Mouse (Mus musculus) stomach, postnatal 0 days (tissue): ENCODE measurements around the gene Fars2. TPM values are rescaled to one million over a fixed set of nuclear protein-coding genes. Genes with fewer than 3 reads are reported as not detected.

Experiments
- ATAC-seq: fragments of 200-750 bp; cut with Nextera tagmentation; 2 replicates; pipeline ENCODE4 v1.8.0; 2017; ENCODE audit not compliant: low FRiP score, low TSS enrichment
- DNase-seq: peaks from one replicate; pipeline ENCODE4 v3.0.0-alpha.2; 2016; ENCODE audit warnings: low spot score
- H3K27ac ChIP-seq: fragments of 300-500 bp; sonication (generic); replicated peaks from 2 replicates; pipeline ENCODE4 v1.5.1; 2014; ENCODE audit warnings: mild to moderate bottlenecking, control low read depth
- H3K27me3 ChIP-seq: fragments of 300-500 bp; sonication (generic); 2 replicates; pipeline ENCODE4 v1.6.1; 2014; ENCODE audit warnings: low read length; ENCODE audit not compliant: control insufficient read depth, insufficient read depth
- H3K36me3 ChIP-seq: fragments of 300-500 bp; sonication (generic); 2 replicates; pipeline ENCODE4 v1.6.1; 2014; ENCODE audit warnings: low read length, mixed read lengths; ENCODE audit not compliant: control insufficient read depth, insufficient read depth
- H3K4me1 ChIP-seq: fragments of 300-500 bp; sonication (generic); replicated peaks from 2 replicates; pipeline ENCODE4 v1.6.1; 2014; ENCODE audit warnings: antibody characterized with exemption; ENCODE audit not compliant: control insufficient read depth, insufficient read depth
- H3K4me2 ChIP-seq: fragments of 300-500 bp; sonication (generic); replicated peaks from 2 replicates; pipeline ENCODE4 v1.6.1; 2014; ENCODE audit warnings: low read depth, mild to moderate bottlenecking, control low read depth, moderate library complexity
- H3K4me3 ChIP-seq: fragments of 300-500 bp; sonication (generic); 2 replicates; pipeline ENCODE4 v1.5.1; 2014; ENCODE audit warnings: low read depth, low read length, control low read depth
- H3K9ac ChIP-seq: fragments of 300-500 bp; sonication (generic); 2 replicates; pipeline ENCODE4 v1.6.1; 2014; ENCODE audit warnings: mild to moderate bottlenecking, low read length, control low read depth, mixed read lengths
- H3K9me3 ChIP-seq: fragments of 300-500 bp; sonication (generic); 2 replicates; pipeline ENCODE4 v1.6.1; 2016; ENCODE audit warnings: low read length; ENCODE audit not compliant: control insufficient read depth
- CTCF ChIP-seq: IDR thresholded peaks from 2 replicates; pipeline ENCODE4 v1.5.1; 2016; ENCODE audit warnings: antibody characterized with exemption, low read depth, mild to moderate bottlenecking, moderate library complexity
- EP300 ChIP-seq: optimal IDR thresholded peaks from 2 replicates; pipeline ENCODE3; 2016; ENCODE audit warnings: antibody characterized with exemption
- WGBS: fragments of 180-500 bp; shearing (Covaris S2); extraction: QIAGEN DNeasy Blood & Tissue Kit; methylation state at CpG from one replicate; pipeline ENCODE4 v1.1.7; 2014; 5-methylcytosine and 5-hydroxymethylcytosine counted together
- polyA plus RNA-seq: library from polyadenylated mRNA; unstranded; fragments of >200 nt; fragmentation: Nextera tagmentation; extraction: Ambion mirVana; gene quantifications from 2 replicates; pipeline ENCODE4 v1.2.1, GENCODE M21; 2015

Fars2 gene
- polyA plus RNA-seq, 1 experiment from 2014 or later = 31.7 TPM

GRCm38 (mm10) chr13:36731931-36732461, 614.8 kb downstream of the Fars2 start:
- Histone ChIP-seq H3K27ac (no peak overlapping the region), H3K9ac (no peak overlapping the region)
- no peak for TF ChIP-seq CTCF
- TF ChIP-seq EP300 = no peak

GRCm38 (mm10) chr13:36732891-36733490, 615.8 kb downstream of the Fars2 start:
- no peak overlapping the region for H3K4me3 ChIP-seq
- H3K36me3 ChIP-seq = no peaks in the 10 kb centered on the region
- H3K27me3 ChIP-seq = peaks cover 17% of the 10 kb centered on the region
- ATAC-seq = no peak
- no peaks in the 10 kb centered on the region for H3K9me3 ChIP-seq
- H3K4me1 ChIP-seq = peaks cover 4% of the 10 kb centered on the region; the same call in 1 of the 2 replicates
- H3K9ac ChIP-seq = no peak overlapping the region
- no peak overlapping the region for H3K27ac ChIP-seq
- 16% methylated on average over 6 of the region's 6 CpGs for WGBS
- no peak for DNase-seq
- H3K4me2 ChIP-seq = no peak overlapping the region
- no peak for TF ChIP-seq CTCF
- no peak for TF ChIP-seq EP300

More at GRCm38 (mm10) chr13:36731931-36732461, 614.8 kb downstream of the Fars2 start:
- Histone ChIP-seq H3K9me3 (no peaks in the 10 kb centered on the region), H3K4me3 (peak overlapping the region; percentile 35), H3K4me1 (peaks cover 4% of the 10 kb centered on the region; the same call in 1 of the 2 replicates), H3K4me2 (peak overlapping the region; percentile 31), H3K36me3 (no peaks in the 10 kb centered on the region), H3K27me3 (peaks cover 20% of the 10 kb centered on the region)
- ATAC-seq = no peak
- 2% methylated on average over 23 of the region's 23 CpGs for WGBS
- peak; percentile 27 for DNase-seq

- peaks cover 17% of the 10 kb centered on the region for H3K27me3 ChIP-seq
- peaks cover 4% of the 10 kb centered on the region; the same call in 1 of the 2 replicates for H3K4me1 ChIP-seq
- H3K4me3 ChIP-seq = no peak overlapping the region
- DNase-seq (no peak), ATAC-seq (no peak)
- H3K27ac ChIP-seq = no peak overlapping the region
- no peak overlapping the region for H3K4me2 ChIP-seq
- WGBS = 5% methylated on average over 10 of the region's 10 CpGs
- H3K9ac ChIP-seq = no peak overlapping the region
- no peak for TF ChIP-seq CTCF
- no peak for TF ChIP-seq EP300
- H3K9me3 ChIP-seq = no peaks in the 10 kb centered on the region
- no peaks in the 10 kb centered on the region for H3K36me3 ChIP-seq
Measured at GRCm38 (mm10) chr13:36733566-36733965, 616.4 kb downstream of the Fars2 start.

GRCm38 (mm10) chr13:36733989-36734690, 616.9 kb downstream of the Fars2 start:
- no peak for ATAC-seq
- Histone ChIP-seq H3K4me1 (peaks cover 4% of the 10 kb centered on the region; the same call in 1 of the 2 replicates), H3K9ac (no peak overlapping the region), H3K27ac (no peak overlapping the region), H3K9me3 (no peaks in the 10 kb centered on the region), H3K4me2 (peak overlapping the region; percentile 58; the same call in 1 of the 2 replicates), H3K27me3 (peaks cover 17% of the 10 kb centered on the region), H3K36me3 (no peaks in the 10 kb centered on the region), H3K4me3 (0 out of 2 replicates have a peak overlapping the region, but pooled peaks have one; percentile 4)
- WGBS = 3% methylated on average over 26 of the region's 26 CpGs
- DNase-seq = peak; percentile 20
- TF ChIP-seq CTCF (no peak), EP300 (no peak)

GRCm38 (mm10) chr13:36734731-36735571, 617.7 kb downstream of the Fars2 start, which contains the start of gene Nrn1:
TSS of gene Nrn1 (minus strand) at chr13:36735131.
- no peak for TF ChIP-seq CTCF
- no peak for TF ChIP-seq EP300
- H3K4me3 ChIP-seq = peak within 1 kb of the TSS; percentile 39
- ATAC-seq (peak; percentile 10; the same call in 1 of the 2 replicates), DNase-seq (peak; percentile 22)
- H3K27me3 ChIP-seq = peaks cover 17% of the 10 kb centered on the region
- H3K36me3 ChIP-seq = no peaks in the 10 kb centered on the region
- H3K9ac ChIP-seq = no peak within 1 kb of the TSS
- peak within 1 kb of the TSS; percentile 58 for H3K4me2 ChIP-seq
- WGBS = 2% methylated on average over 50 of the region's 50 CpGs
- H3K9me3 ChIP-seq = no peaks in the 10 kb centered on the region
- H3K27ac ChIP-seq = no peak within 1 kb of the TSS
- peaks cover 4% of the 10 kb centered on the region; the same call in 1 of the 2 replicates for H3K4me1 ChIP-seq
